Mouse (Mus musculus) myocyte (in vitro differentiated cells): Measurements from ENCODE around the gene Sh3pxd2a.

Experiments
- CEBPB ChIP-seq: IDR thresholded peaks from 2 replicates; pipeline ENCODE4 v1.6.1; 2011; ENCODE audit warnings: mild to moderate bottlenecking, moderate library complexity; ENCODE audit not compliant: poor library complexity, insufficient read depth, severe bottlenecking
- E2F4 ChIP-seq: IDR thresholded peaks from one replicate; pipeline ENCODE4 v1.6.1; 2011; ENCODE audit warnings: mild to moderate bottlenecking, control low read depth, moderate library complexity; ENCODE audit not compliant: insufficient read depth
- MYOG ChIP-seq, 3 experiments: IDR thresholded peaks; one replicate each; pipeline ENCODE4 v1.6.1; 2011; ENCODE audit warnings: control low read depth in 2 of 3, low read depth in 2 of 3, mild to moderate bottlenecking in 2 of 3; ENCODE audit not compliant: insufficient read length in 2 of 3, control insufficient read depth in 1 of 3, insufficient read depth in 1 of 3
- POLR2A ChIP-seq: IDR thresholded peaks from one replicate; pipeline ENCODE4 v1.6.1; 2011; ENCODE audit warnings: low read depth, mild to moderate bottlenecking, control low read depth, moderate library complexity; ENCODE audit not compliant: insufficient read length
- POLR2AphosphoS2 ChIP-seq: IDR thresholded peaks from one replicate; pipeline ENCODE4 v1.6.1; 2011; ENCODE audit warnings: low read depth, control low read depth; ENCODE audit not compliant: insufficient read length
- SRF ChIP-seq: IDR thresholded peaks from one replicate; pipeline ENCODE4 v1.6.1; 2011; ENCODE audit warnings: low read depth; ENCODE audit not compliant: control insufficient read depth, insufficient read length
- TCF12 ChIP-seq: IDR thresholded peaks from one replicate; pipeline ENCODE4 v1.6.1; 2011; ENCODE audit warnings: mild to moderate bottlenecking, control low read depth; ENCODE audit not compliant: poor library complexity, insufficient read depth, severe bottlenecking
- TCF3 ChIP-seq: IDR thresholded peaks from one replicate; pipeline ENCODE4 v1.6.1; 2011; ENCODE audit warnings: low read depth, control low read depth; ENCODE audit not compliant: insufficient read length
- USF1 ChIP-seq: IDR thresholded peaks from one replicate; pipeline ENCODE4 v1.6.1; 2011; ENCODE audit warnings: low read depth, mild to moderate bottlenecking, control low read depth, moderate library complexity

DNA sequence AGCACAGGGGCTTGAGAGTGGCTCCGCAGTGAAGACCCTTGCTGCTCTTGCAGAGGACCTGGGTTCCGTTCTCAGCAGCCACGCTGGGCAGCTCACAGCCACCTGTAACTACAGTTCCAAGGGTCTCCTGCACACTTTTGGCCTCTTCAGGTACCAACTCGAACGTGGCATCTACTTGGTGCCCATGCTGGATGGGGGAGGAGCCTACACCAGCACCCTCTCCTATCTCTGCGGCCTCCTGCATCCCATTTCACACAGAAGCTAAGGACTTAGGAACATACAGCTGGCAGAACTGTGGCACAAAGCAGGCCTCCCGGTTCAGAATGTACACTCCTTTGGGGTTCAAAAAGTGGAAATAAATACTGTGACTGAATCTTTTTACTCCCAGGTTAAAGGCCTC lies 127.0 kb downstream of the Sh3pxd2a start:
- TF ChIP-seq POLR2A (no peak), E2F4 (no peak), TCF12 (no peak), POLR2AphosphoS2 (no peak), CEBPB (no peak), MYOG (IDR thresholded peaks at IDR 0.05; ENCODE audit: control insufficient read depth in 1 of 3, insufficient read depth in 1 of 3, insufficient read length in 2 of 3, low read depth in 2 of 3) (no peak), TCF3 (no peak), USF1 (no peak), SRF (no peak)
